Mouse (Mus musculus) embryo, embryonic 11 days (tissue): ENCODE measurements around the gene Wnt7a.

Experiments used
- DNase-seq: peaks from one replicate; pipeline ENCODE4 v3.0.0-alpha.2; 2015

Gene Wnt7a

GRCm38 (mm10) chr6:91331886-91332285 is 79.3 kb downstream of the Wnt7a start:
- DNase-seq = no peak

GRCm38 (mm10) chr6:91325556-91325955 is 85.6 kb downstream of the Wnt7a start:
- no peak for DNase-seq

GRCm38 (mm10) chr6:91324752-91325151 is 86.4 kb downstream of the Wnt7a start:
- DNase-seq = no peak

- no peak for DNase-seq
Observed at GRCm38 (mm10) chr6:91322001-91322772, 89.0 kb downstream of the Wnt7a start.
